Mouse (Mus musculus) limb, embryonic 12.5 days (tissue): ENCODE data around the gene Igdcc3. TPM values are rescaled to one million over a fixed set of nuclear protein-coding genes. Genes with fewer than 3 reads are reported as not detected.

Source experiments
- ATAC-seq: fragments of 200-750 bp; cut with Nextera tagmentation; 2 replicates; pipeline ENCODE4 v1.8.0; 2017; ENCODE audit warnings: low read depth, moderate TSS enrichment; ENCODE audit not compliant: insufficient number of reproducible peaks, insufficient read depth, low FRiP score, low TSS enrichment
- H3K27ac ChIP-seq: fragments of 300-500 bp; sonication (generic); 2 replicates; pipeline ENCODE4 v1.5.1; 2016; ENCODE audit warnings: mild to moderate bottlenecking, moderate library complexity
- H3K27me3 ChIP-seq: fragments of 300-500 bp; sonication (generic); 2 replicates; pipeline ENCODE4 v1.6.1; 2016; ENCODE audit warnings: mild to moderate bottlenecking, moderate library complexity
- H3K36me3 ChIP-seq: fragments of 300-500 bp; sonication (generic); 2 replicates; pipeline ENCODE4 v1.6.1; 2016; ENCODE audit warnings: mild to moderate bottlenecking, moderate library complexity
- H3K4me1 ChIP-seq: fragments of 300-500 bp; sonication (generic); replicated peaks from 2 replicates; pipeline ENCODE4 v1.6.1; 2016
- H3K4me2 ChIP-seq: fragments of 300-500 bp; sonication (generic); 2 replicates; pipeline ENCODE4 v1.6.1; 2016; ENCODE audit warnings: mild to moderate bottlenecking, moderate library complexity
- H3K4me3 ChIP-seq: fragments of 300-500 bp; sonication (generic); replicated peaks from 2 replicates; pipeline ENCODE4 v1.5.1; 2016; ENCODE audit warnings: mild to moderate bottlenecking
- H3K9ac ChIP-seq: fragments of 300-500 bp; sonication (generic); replicated peaks from 2 replicates; pipeline ENCODE4 v1.6.1; 2016; ENCODE audit warnings: mild to moderate bottlenecking, moderate library complexity
- H3K9me3 ChIP-seq: fragments of 300-500 bp; sonication (generic); 2 replicates; pipeline ENCODE4 v1.6.1; 2016; ENCODE audit warnings: mild to moderate bottlenecking, moderate library complexity
- WGBS: fragments of 180-500 bp; shearing (Covaris S2); methylation state at CpG from one replicate; pipeline ENCODE4 v1.1.7; 2016; 5-methylcytosine and 5-hydroxymethylcytosine counted together
- polyA plus RNA-seq: library from polyadenylated mRNA; unstranded; fragments of >200 nt; fragmentation: Nextera tagmentation; extraction: Ambion mirVana; gene quantifications from 2 replicates; pipeline ENCODE4 v1.2.1, GENCODE M21; 2016

Igdcc3 gene
- polyA plus RNA-seq, 1 experiment from 2014 or later = 6.4 TPM

DNA sequence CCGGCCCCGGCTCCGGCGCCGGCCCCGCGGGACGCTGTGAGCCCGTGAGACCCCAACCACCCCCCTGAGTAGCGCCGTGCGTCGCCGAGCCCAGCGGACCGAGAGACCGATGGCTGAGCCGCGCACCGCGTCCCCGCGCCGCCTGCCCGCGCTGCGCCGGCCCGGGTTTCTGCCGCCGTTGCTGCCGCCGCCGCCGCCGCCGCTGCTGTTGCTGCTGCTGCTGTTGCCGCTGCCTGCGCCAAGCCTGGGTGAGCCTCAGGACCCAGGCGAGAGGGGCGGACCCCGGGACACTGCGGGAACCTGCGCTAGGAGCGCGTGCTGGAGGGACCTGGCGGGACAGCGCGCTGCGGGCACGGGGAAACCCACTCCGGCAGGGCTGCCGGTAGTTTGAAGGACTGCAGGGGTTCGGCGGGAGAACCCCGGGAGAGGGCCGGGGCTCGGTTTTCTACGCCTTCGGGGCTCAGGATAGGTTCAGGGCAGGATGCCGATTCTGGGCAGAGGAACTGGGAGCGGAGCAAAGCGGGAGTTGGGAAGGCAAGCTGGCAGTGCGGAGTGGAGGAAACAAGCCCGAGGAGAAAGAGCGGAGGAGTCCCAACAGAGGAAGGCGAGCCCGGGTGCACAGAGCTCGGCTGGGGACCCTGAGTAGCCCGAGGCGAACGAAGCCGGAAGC, 452 bp downstream of the Igdcc3 start:
- no peaks in the 10 kb centered on the region for H3K9me3 ChIP-seq
- peak; percentile 60 for ATAC-seq
- H3K4me3 ChIP-seq = peak overlapping the region; percentile 78
- 0 out of 2 replicates have a peak, but pooled peaks cover 6% of the 10 kb centered on the region for H3K36me3 ChIP-seq
- peak overlapping the region; percentile 88 for H3K4me2 ChIP-seq
- 1% methylated on average over 73 of the region's 73 CpGs for WGBS
- H3K27ac ChIP-seq = peak overlapping the region; percentile 88
- H3K27me3 ChIP-seq = peaks cover 16% of the 10 kb centered on the region; the same call in 1 of the 2 replicates
- H3K4me1 ChIP-seq = peaks cover 24% of the 10 kb centered on the region
- H3K9ac ChIP-seq = peak overlapping the region; percentile 83

DNA sequence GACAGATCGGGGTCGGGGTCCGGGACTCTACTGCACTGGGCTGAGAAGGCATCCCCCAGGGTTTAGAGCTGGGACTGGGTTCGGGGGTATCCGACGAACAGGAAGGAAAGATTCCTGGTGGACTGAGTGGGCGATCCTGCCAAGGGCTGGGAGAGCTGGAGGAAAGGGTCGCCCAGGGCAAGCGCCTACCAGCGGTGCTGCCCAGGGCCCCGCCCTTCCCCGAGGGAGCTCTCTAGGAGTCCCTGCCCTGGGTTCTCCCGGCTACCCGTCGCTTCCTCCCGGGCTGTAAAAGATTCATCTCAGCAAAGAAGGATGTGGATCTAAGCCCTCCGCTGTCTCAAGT, 958 bp downstream of the Igdcc3 start:
- 0% methylated on average over 17 of the region's 17 CpGs for WGBS
- Histone ChIP-seq H3K27ac (peak overlapping the region; percentile 88), H3K9ac (peak overlapping the region; percentile 83), H3K4me1 (peaks cover 20% of the 10 kb centered on the region), H3K4me2 (peak overlapping the region; percentile 88), H3K36me3 (0 out of 2 replicates have a peak, but pooled peaks cover 8% of the 10 kb centered on the region), H3K27me3 (peaks cover 16% of the 10 kb centered on the region; the same call in 1 of the 2 replicates), H3K9me3 (no peaks in the 10 kb centered on the region), H3K4me3 (peak overlapping the region; percentile 78)
- peak; percentile 56; the same call in 1 of the 2 replicates for ATAC-seq

GRCm38 (mm10) chr9:65142399-65142798, 1.4 kb downstream of the Igdcc3 start:
- Histone ChIP-seq H3K4me2 (peak overlapping the region; percentile 88), H3K27ac (no peak overlapping the region), H3K36me3 (0 out of 2 replicates have a peak, but pooled peaks cover 8% of the 10 kb centered on the region), H3K4me1 (peaks cover 16% of the 10 kb centered on the region), H3K9me3 (no peaks in the 10 kb centered on the region), H3K4me3 (peak overlapping the region; percentile 78), H3K27me3 (peaks cover 16% of the 10 kb centered on the region; the same call in 1 of the 2 replicates), H3K9ac (peak overlapping the region; percentile 83)
- under 1% methylated on average over 8 of the region's 8 CpGs for WGBS
- ATAC-seq = no peak

DNA sequence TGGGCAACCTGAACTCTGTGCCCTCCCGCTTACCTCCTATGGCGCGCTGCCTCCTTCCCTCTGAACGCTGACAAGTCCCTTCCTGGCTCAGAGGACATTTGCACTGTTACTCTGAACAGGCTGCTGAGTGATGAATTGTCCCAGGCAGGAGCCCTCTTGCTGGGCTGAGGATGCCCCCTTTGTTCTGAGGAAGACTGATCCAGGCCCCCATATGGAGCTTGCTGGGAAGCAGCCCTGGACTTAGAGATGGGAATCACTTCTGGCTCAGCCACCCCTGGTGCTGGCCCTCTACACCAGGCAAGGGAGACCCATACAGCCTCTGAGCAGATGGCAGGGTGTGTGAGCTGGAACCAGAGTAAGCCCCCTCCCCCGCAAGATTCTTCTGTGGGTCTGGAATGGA, 5.0 kb downstream of the Igdcc3 start:
- H3K27me3 ChIP-seq = 0 out of 2 replicates have a peak, but pooled peaks cover 6% of the 10 kb centered on the region
- ATAC-seq = no peak
- 70% methylated on average over 5 of the region's 5 CpGs for WGBS
- no peak overlapping the region for H3K4me3 ChIP-seq
- H3K27ac ChIP-seq = no peak overlapping the region
- H3K4me2 ChIP-seq = no peak overlapping the region
- peaks cover 11% of the 10 kb centered on the region for H3K4me1 ChIP-seq
- H3K9me3 ChIP-seq = no peaks in the 10 kb centered on the region
- H3K9ac ChIP-seq = no peak overlapping the region
- peaks cover 17% of the 10 kb centered on the region; the same call in 1 of the 2 replicates for H3K36me3 ChIP-seq

- H3K4me3 ChIP-seq = no peak overlapping the region
- no peak overlapping the region for H3K4me2 ChIP-seq
- no peak overlapping the region for H3K9ac ChIP-seq
- H3K36me3 ChIP-seq = peaks cover 17% of the 10 kb centered on the region; the same call in 1 of the 2 replicates
- H3K4me1 ChIP-seq = peaks cover 11% of the 10 kb centered on the region
- ATAC-seq = no peak
- no peaks in the 10 kb centered on the region for H3K9me3 ChIP-seq
- WGBS = 85% methylated on average over 7 of the region's 7 CpGs
- no peak overlapping the region for H3K27ac ChIP-seq
- H3K27me3 ChIP-seq = 0 out of 2 replicates have a peak, but pooled peaks cover 6% of the 10 kb centered on the region
These were observed 7.5 kb downstream of the Igdcc3 start for GRCm38 (mm10) chr9:65148507-65148906.

DNA sequence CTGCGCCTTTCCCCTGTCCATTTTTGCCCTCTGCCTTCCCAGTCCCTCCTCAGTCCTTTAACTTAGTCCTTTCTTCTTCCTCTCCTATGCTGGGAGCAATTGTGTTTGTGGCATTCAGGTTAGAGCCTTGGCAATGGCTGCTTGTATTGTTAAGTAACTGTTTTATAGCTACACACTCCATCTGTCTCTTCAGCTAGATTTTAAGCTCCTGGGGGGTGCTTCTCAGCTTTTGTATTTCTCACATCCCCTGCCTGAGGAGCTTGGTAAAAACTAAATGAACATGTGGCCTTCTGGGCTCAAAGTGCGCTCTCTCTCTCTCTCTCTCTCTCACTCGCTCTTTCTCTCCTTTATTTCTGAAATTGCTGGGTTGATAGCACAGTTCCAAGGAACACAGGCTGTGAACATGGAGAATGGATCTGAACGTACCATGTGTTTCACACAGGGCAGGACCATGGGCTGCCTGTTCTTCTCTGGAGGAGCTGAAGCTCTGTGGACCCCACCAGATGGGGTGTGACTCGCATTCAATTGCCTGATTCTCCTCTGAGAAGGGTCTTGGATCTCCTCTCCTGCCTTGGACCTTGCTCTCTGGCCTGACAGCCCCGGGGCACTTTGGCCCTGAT, 11.8 kb downstream of the Igdcc3 start:
- Histone ChIP-seq H3K9me3 (no peaks in the 10 kb centered on the region), H3K9ac (peak overlapping the region; percentile 18; the same call in 1 of the 2 replicates), H3K4me1 (peaks cover 48% of the 10 kb centered on the region), H3K36me3 (peaks cover 9% of the 10 kb centered on the region; the same call in 1 of the 2 replicates), H3K27ac (peak overlapping the region; percentile 77), H3K27me3 (peaks cover 16% of the 10 kb centered on the region; the same call in 1 of the 2 replicates), H3K4me3 (no peak overlapping the region), H3K4me2 (no peak overlapping the region; the same call in 1 of the 2 replicates)
- no peak for ATAC-seq
- 52% methylated on average over 6 of the region's 6 CpGs for WGBS

DNA sequence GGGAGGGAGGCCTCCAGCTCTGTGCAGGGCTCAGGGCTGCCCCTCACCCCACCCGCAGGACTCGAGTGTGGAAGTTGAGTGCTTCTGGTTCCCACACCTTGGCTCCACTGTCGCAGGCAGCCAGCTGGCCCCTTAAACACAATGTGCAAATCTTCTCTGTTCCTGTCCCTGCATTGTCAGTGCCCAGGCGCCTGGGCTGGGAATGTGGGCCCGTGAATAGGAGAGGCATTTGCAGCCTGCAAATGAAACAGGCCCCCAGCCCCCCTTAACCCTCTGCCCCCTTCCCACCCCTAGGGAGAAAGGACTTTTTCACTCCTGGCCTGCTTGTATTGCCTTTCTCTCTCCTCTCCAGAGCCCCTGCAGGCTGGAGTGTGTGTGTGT, 12.3 kb downstream of the Igdcc3 start:
- peaks cover 16% of the 10 kb centered on the region; the same call in 1 of the 2 replicates for H3K27me3 ChIP-seq
- peaks cover 50% of the 10 kb centered on the region for H3K4me1 ChIP-seq
- H3K9ac ChIP-seq = peak overlapping the region; percentile 18; the same call in 1 of the 2 replicates
- peak overlapping the region; percentile 77 for H3K27ac ChIP-seq
- H3K4me3 ChIP-seq = no peak overlapping the region
- no peak overlapping the region; the same call in 1 of the 2 replicates for H3K4me2 ChIP-seq
- H3K36me3 ChIP-seq = peaks cover 9% of the 10 kb centered on the region; the same call in 1 of the 2 replicates
- 5% methylated on average over 5 of the region's 5 CpGs for WGBS
- H3K9me3 ChIP-seq = no peaks in the 10 kb centered on the region
- ATAC-seq = peak; percentile 23; the same call in 1 of the 2 replicates

- Histone ChIP-seq H3K4me3 (no peak overlapping the region), H3K4me2 (no peak overlapping the region), H3K9ac (no peak overlapping the region), H3K4me1 (peaks cover 50% of the 10 kb centered on the region), H3K27me3 (peaks cover 17% of the 10 kb centered on the region), H3K36me3 (peaks cover 4% of the 10 kb centered on the region; the same call in 1 of the 2 replicates), H3K27ac (no peak overlapping the region), H3K9me3 (no peaks in the 10 kb centered on the region)
- WGBS = 43% methylated on average over 9 of the region's 9 CpGs
- no peak for ATAC-seq
These were observed 13.9 kb downstream of the Igdcc3 start for GRCm38 (mm10) chr9:65154692-65155455.

DNA sequence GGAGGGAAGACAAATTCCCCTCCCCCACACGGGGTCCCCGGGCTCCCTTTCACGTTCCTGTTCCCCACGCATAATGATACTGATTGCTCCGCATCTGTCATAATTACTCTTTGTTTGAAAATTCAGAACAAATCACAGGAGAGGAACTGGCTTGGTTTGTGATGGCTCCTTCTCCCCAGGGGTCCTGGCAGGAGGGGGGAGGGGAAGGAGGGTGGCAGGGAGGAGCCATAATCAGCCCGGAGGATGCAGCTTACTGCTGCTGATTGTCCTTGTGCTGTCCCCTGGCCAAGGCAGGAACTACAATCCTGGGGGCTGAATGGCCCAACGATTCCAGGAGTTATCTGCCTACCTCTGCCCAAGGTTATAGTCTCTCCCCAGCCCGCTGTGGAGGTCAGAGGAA, 15.6 kb downstream of the Igdcc3 start:
- Histone ChIP-seq H3K4me3 (no peak overlapping the region), H3K4me2 (peak overlapping the region; percentile 19; the same call in 1 of the 2 replicates), H3K27me3 (peaks cover 34% of the 10 kb centered on the region), H3K9ac (no peak overlapping the region), H3K9me3 (no peaks in the 10 kb centered on the region), H3K36me3 (no peaks in the 10 kb centered on the region), H3K4me1 (peaks cover 50% of the 10 kb centered on the region), H3K27ac (no peak overlapping the region)
- 10% methylated on average over 8 of the region's 8 CpGs for WGBS
- ATAC-seq = no peak

GRCm38 (mm10) chr9:65157631-65158030, 16.6 kb downstream of the Igdcc3 start:
- peak; percentile 54; the same call in 1 of the 2 replicates for ATAC-seq
- WGBS = 33% methylated on average over 6 of the region's 6 CpGs
- Histone ChIP-seq H3K4me1 (peaks cover 56% of the 10 kb centered on the region), H3K4me2 (no peak overlapping the region), H3K9ac (no peak overlapping the region), H3K9me3 (no peaks in the 10 kb centered on the region), H3K36me3 (no peaks in the 10 kb centered on the region), H3K4me3 (no peak overlapping the region), H3K27me3 (peaks cover 45% of the 10 kb centered on the region), H3K27ac (no peak overlapping the region)

DNA sequence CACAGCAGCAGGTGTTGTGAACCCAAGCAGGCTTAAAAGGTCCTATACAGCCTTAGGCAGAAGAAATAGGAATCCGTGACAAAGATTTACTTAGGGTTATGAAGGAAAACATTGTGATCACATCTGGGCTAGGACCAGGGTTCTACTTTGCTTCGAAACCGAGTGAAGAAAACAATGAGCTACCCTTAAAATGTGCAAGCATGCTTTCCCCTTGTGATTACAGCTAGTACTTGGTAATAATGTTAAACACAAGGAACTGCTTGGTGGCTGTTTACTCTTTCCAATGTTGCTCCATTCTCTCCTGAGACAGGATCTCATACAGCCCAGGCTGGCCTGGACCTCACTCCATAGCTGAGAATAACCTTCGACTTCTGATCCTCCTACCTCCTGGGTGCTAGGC, 20.2 kb downstream of the Igdcc3 start:
- H3K27ac ChIP-seq = no peak overlapping the region
- peaks cover 5% of the 10 kb centered on the region; the same call in 1 of the 2 replicates for H3K9me3 ChIP-seq
- H3K36me3 ChIP-seq = no peaks in the 10 kb centered on the region
- peaks cover 69% of the 10 kb centered on the region for H3K27me3 ChIP-seq
- no peak overlapping the region for H3K4me3 ChIP-seq
- no peak overlapping the region for H3K9ac ChIP-seq
- no peak for ATAC-seq
- H3K4me1 ChIP-seq = peaks cover 44% of the 10 kb centered on the region
- WGBS = 41% methylated on average over 4 of the region's 4 CpGs
- no peak overlapping the region for H3K4me2 ChIP-seq
